Mouse (Mus musculus): ENCODE measurements around the gene Ptcra. TPM values are rescaled to one million over a fixed set of nuclear protein-coding genes. Genes with fewer than 3 reads are reported as not detected.

Ptcra gene
- total and polyA plus RNA-seq, 3 experiments, result 0.17 to 0.56 (median 0.34) TPM

- no peaks in the 10 kb centered on the region for H3K27me3 ChIP-seq (replicated peaks)
Measured at GRCm38 (mm10) chr17:46741305-46741704, 22.2 kb downstream of the Ptcra start.

DNA sequence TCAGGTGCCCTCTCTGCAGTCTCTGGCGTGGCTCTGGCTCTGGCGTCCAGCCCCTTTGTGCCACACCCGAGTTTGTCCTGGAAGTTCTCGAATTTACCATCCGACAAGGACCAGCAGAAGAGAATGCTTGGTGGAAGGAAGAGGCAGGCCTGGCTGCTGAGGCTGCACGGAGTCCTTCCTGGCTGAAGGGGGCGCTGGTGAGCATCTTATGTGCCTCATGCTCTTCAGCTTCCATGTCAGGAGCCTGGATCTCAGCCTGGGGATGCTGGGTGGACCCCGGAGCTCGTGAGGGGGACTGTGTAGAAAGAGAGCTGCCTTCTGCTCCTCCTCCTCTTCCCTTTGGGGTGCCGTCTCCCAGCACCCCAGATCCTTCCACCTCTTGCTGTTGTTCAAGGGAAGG is 27.4 kb downstream of the Ptcra start:
- peaks cover 0 to 36% of the 10 kb centered on the region in 2 experiments; a peak in 2 of 4 replicates for H3K4me1 ChIP-seq (ENCODE audit: control insufficient read depth in 1 of 2, insufficient read depth in 2 of 2)

More at GRCm38 (mm10) chr17:46741305-46741704, 22.2 kb downstream of the Ptcra start:
- in situ Hi-C loops (cut with MboI; ENCODE audit: low pct_ligation_motif_present, low pct_unique_long_range_greater_than_20kb, low sequenced_read_pairs) (no loop called here), dilution Hi-C loops (cut with MboI; ENCODE audit: extremely low pct_ligation_motif_present, extremely low pct_unique_long_range_greater_than_20kb, low sequenced_read_pairs) (no loop called here)
- H3K4me2 ChIP-seq (ENCODE audit: insufficient read depth, low read depth, poor library complexity, severe bottlenecking), result no peak overlapping the region
- peaks cover 6% of the 10 kb centered on the region for H3K79me2 ChIP-seq (replicated peaks; ENCODE audit: control insufficient read depth, extremely low read depth, insufficient read depth, poor library complexity, severe bottlenecking)
- no peak overlapping the region for H3K9ac ChIP-seq (ENCODE audit: insufficient read depth, low read depth)
- TF ChIP-seq MXI1 (IDR thresholded peaks at IDR 0.05; ENCODE audit: low read depth, low read length), result no peak
- no peak for TF ChIP-seq MAZ (IDR thresholded peaks at IDR 0.05; ENCODE audit: low read depth, low read length)
- no peak for TF ChIP-seq JUND (conservative IDR thresholded peaks at IDR 0.05; ENCODE audit: low read depth, low read length)
- TF ChIP-seq GABPA (IDR thresholded peaks at IDR 0.05; ENCODE audit: insufficient replicate concordance, low read depth, low read length), result no peak
- peaks cover 10 to 48% of the 10 kb centered on the region in 2 experiments for H3K4me1 ChIP-seq (ENCODE audit: control insufficient read depth in 1 of 2, insufficient read depth in 2 of 2)
- H3K9me3 ChIP-seq (replicated peaks; ENCODE audit: low read length), result peaks cover 2% of the 10 kb centered on the region
- no peak for DNase-seq (ENCODE audit: extremely low read depth)
- H3K36me3 ChIP-seq (replicated peaks in 1 of 2; ENCODE audit: control insufficient read depth in 1 of 2, insufficient read depth in 1 of 2, low read length in 1 of 2), result peaks cover 65 to 70% of the 10 kb centered on the region in 2 experiments
- H3K4me3 ChIP-seq (replicated peaks in 1 of 3; ENCODE audit: low read depth in 2 of 3, low read length in 2 of 3, poor library complexity in 1 of 3), result no peak overlapping the region
- H3K27ac ChIP-seq (ENCODE audit: insufficient read depth, low read depth), result no peak overlapping the region

GRCm38 (mm10) chr17:46735287-46735686 is 28.2 kb downstream of the Ptcra start:
- Histone ChIP-seq H3K36me3 (replicated peaks in 1 of 2; ENCODE audit: control insufficient read depth in 1 of 2, insufficient read depth in 1 of 2, low read length in 1 of 2) (peaks cover 37 to 53% of the 10 kb centered on the region in 2 experiments), H3K27me3 (replicated peaks) (no peaks in the 10 kb centered on the region), H3K4me1 (ENCODE audit: control insufficient read depth in 1 of 2, insufficient read depth in 2 of 2) (peaks cover 0 to 36% of the 10 kb centered on the region in 2 experiments; a peak in 2 of 4 replicates), H3K4me2 (ENCODE audit: insufficient read depth, low read depth, poor library complexity, severe bottlenecking) (no peak overlapping the region), H3K9ac (ENCODE audit: insufficient read depth, low read depth) (no peak overlapping the region), H3K79me2 (replicated peaks; ENCODE audit: control insufficient read depth, extremely low read depth, insufficient read depth, poor library complexity, severe bottlenecking) (no peaks in the 10 kb centered on the region), H3K4me3 (replicated peaks in 1 of 3; ENCODE audit: low read depth in 2 of 3, low read length in 2 of 3, poor library complexity in 1 of 3) (no peak overlapping the region), H3K9me3 (replicated peaks; ENCODE audit: low read length) (peaks cover 2% of the 10 kb centered on the region), H3K27ac (ENCODE audit: insufficient read depth, low read depth) (no peak overlapping the region)
- no peak for TF ChIP-seq ZKSCAN1 (IDR thresholded peaks at IDR 0.05; ENCODE audit: borderline replicate concordance, low read depth, low read length)
- no peak for TF ChIP-seq GABPA (IDR thresholded peaks at IDR 0.05; ENCODE audit: insufficient replicate concordance, low read depth, low read length)
- TF ChIP-seq SIN3A (IDR thresholded peaks at IDR 0.05; ENCODE audit: low read length), result no peak
- TF ChIP-seq MXI1 (IDR thresholded peaks at IDR 0.05; ENCODE audit: low read depth, low read length), result no peak
- no peak for TF ChIP-seq BHLHE40 (IDR thresholded peaks at IDR 0.05; ENCODE audit: low read depth, low read length)
- TF ChIP-seq MEF2A (IDR thresholded peaks at IDR 0.05; ENCODE audit: borderline replicate concordance, low read depth, low read length), result no peak
- TF ChIP-seq ETS1 (conservative IDR thresholded peaks at IDR 0.05; ENCODE audit: low read depth, low read length), result no peak
- TF ChIP-seq MAFK (IDR thresholded peaks at IDR 0.05; ENCODE audit: insufficient replicate concordance, low read length), result no peak
- TF ChIP-seq POLR2A (IDR thresholded peaks at IDR 0.05; ENCODE audit: low read depth, low read length), result no peak
- TF ChIP-seq JUN (IDR thresholded peaks at IDR 0.05; ENCODE audit: insufficient read depth, low read depth, low read length), result no peak
- TF ChIP-seq KAT2A (IDR thresholded peaks at IDR 0.05; ENCODE audit: insufficient replicate concordance, low read length), result no peak
- no peak for TF ChIP-seq RCOR1 (conservative IDR thresholded peaks at IDR 0.05; ENCODE audit: low read depth, low read length)
- no peak for TF ChIP-seq ZC3H11A (IDR thresholded peaks at IDR 0.05; ENCODE audit: low read depth, low read length)
- no peak for DNase-seq (ENCODE audit: extremely low read depth)
- dilution Hi-C loops (cut with MboI; ENCODE audit: extremely low pct_ligation_motif_present, extremely low pct_unique_long_range_greater_than_20kb, low sequenced_read_pairs), result no loop called here
- in situ Hi-C loops (cut with MboI; ENCODE audit: low pct_ligation_motif_present, low pct_unique_long_range_greater_than_20kb, low sequenced_read_pairs), result loop anchor here (5.0 kb wide), 1 partner anchor 37 kb away; the partner anchor contains the start of gene 2310039H08Rik

More for the DNA sequence above, 27.4 kb downstream of the Ptcra start:
- DNase-seq (ENCODE audit: extremely low read depth), result peak; percentile 70
- no peak overlapping the region for H3K9ac ChIP-seq (ENCODE audit: insufficient read depth, low read depth)
- no peak overlapping the region for H3K4me3 ChIP-seq (replicated peaks in 1 of 3; ENCODE audit: low read depth in 2 of 3, low read length in 2 of 3, poor library complexity in 1 of 3)
- dilution Hi-C loops (cut with MboI; ENCODE audit: extremely low pct_ligation_motif_present, extremely low pct_unique_long_range_greater_than_20kb, low sequenced_read_pairs) (no loop called here), in situ Hi-C loops (cut with MboI; ENCODE audit: low pct_ligation_motif_present, low pct_unique_long_range_greater_than_20kb, low sequenced_read_pairs) (loop anchor here (5.0 kb wide), 1 partner anchor 36 kb away; the partner anchor contains the start of gene 2310039H08Rik)
- H3K36me3 ChIP-seq (replicated peaks in 1 of 2; ENCODE audit: control insufficient read depth in 1 of 2, insufficient read depth in 1 of 2, low read length in 1 of 2), result peaks cover 39 to 56% of the 10 kb centered on the region in 2 experiments
- no peak overlapping the region for H3K27ac ChIP-seq (ENCODE audit: insufficient read depth, low read depth)
- no peaks in the 10 kb centered on the region for H3K27me3 ChIP-seq (replicated peaks)
- H3K9me3 ChIP-seq (replicated peaks; ENCODE audit: low read length), result peaks cover 2% of the 10 kb centered on the region
- no peak overlapping the region for H3K4me2 ChIP-seq (ENCODE audit: insufficient read depth, low read depth, poor library complexity, severe bottlenecking)
- H3K79me2 ChIP-seq (replicated peaks; ENCODE audit: control insufficient read depth, extremely low read depth, insufficient read depth, poor library complexity, severe bottlenecking), result no peaks in the 10 kb centered on the region
- TF ChIP-seq RAD21 (IDR thresholded peaks at IDR 0.05; ENCODE audit: low read depth, low read length) (peak; percentile 50), SIN3A (IDR thresholded peaks at IDR 0.05; ENCODE audit: low read length) (no peak), NRF1 (IDR thresholded peaks at IDR 0.05; ENCODE audit: low read depth, low read length) (no peak), CTCF (conservative IDR thresholded peaks at IDR 0.05 in 1 of 2, IDR thresholded peaks at IDR 0.05 in 1 of 2; ENCODE audit: low read depth in 2 of 2, low read length in 2 of 2) (peak; percentile 66 to 69; a peak in 3 of 4 replicates), MAX (IDR thresholded peaks at IDR 0.05; ENCODE audit: low read length) (no peak), SMC3 (IDR thresholded peaks at IDR 0.05; ENCODE audit: low read depth, low read length) (peak; percentile 54)
